Mouse (Mus musculus) MEL (cell line): Measurements from ENCODE around the gene Gm3646.

Experiments used
- CTCF ChIP-seq, 3 experiments: IDR thresholded peaks in 2 of 3; conservative IDR thresholded peaks in 1 of 3; 2 replicates each; pipeline ENCODE4 v1.5.1; 2011 to 2012; ENCODE audit warnings: low read length in 3 of 3, low read depth in 2 of 3, mild to moderate bottlenecking in 2 of 3, improper control_type of control experiment in 1 of 3, inconsistent platforms in 1 of 3, mixed read lengths in 1 of 3, moderate library complexity in 1 of 3; ENCODE audit not compliant: control insufficient read depth in 1 of 3, insufficient read depth in 1 of 3, poor library complexity in 1 of 3, severe bottlenecking in 1 of 3
- MAZ ChIP-seq: IDR thresholded peaks from 2 replicates; pipeline ENCODE4 v1.6.1; 2012; ENCODE audit warnings: low read depth, mild to moderate bottlenecking, inconsistent platforms, low read length, improper control_type of control experiment
- NELFE ChIP-seq: IDR thresholded peaks from 2 replicates; pipeline ENCODE4 v1.6.1; 2011; ENCODE audit warnings: low read depth, low read length, improper control_type of control experiment
- POLR2A ChIP-seq, 2 experiments: IDR thresholded peaks; 2 replicates each; pipeline ENCODE4 v1.6.1; 2011 to 2012; ENCODE audit warnings: low read length in 2 of 2, mild to moderate bottlenecking in 2 of 2, control low read depth in 1 of 2, improper control_type of control experiment in 1 of 2, low read depth in 1 of 2, moderate library complexity in 1 of 2; ENCODE audit not compliant: control insufficient read depth in 1 of 2, insufficient read depth in 1 of 2, poor library complexity in 1 of 2
- POLR2AphosphoS5 ChIP-seq: IDR thresholded peaks from 2 replicates; pipeline ENCODE4 v1.6.1; 2012; ENCODE audit warnings: low read depth, borderline replicate concordance, mild to moderate bottlenecking, inconsistent platforms, low read length, moderate library complexity, mixed read lengths
- TAL1 ChIP-seq: IDR thresholded peaks from 2 replicates; pipeline ENCODE4 v1.6.1; 2012; ENCODE audit warnings: mild to moderate bottlenecking, inconsistent platforms, low read length, moderate library complexity, mixed read lengths
- TBP ChIP-seq: IDR thresholded peaks from 2 replicates; pipeline ENCODE4 v1.8.0; 2011; ENCODE audit warnings: low read depth, low read length, improper control_type of control experiment
- TCF12 ChIP-seq: IDR thresholded peaks from 2 replicates; pipeline ENCODE4 v1.6.1; 2014; ENCODE audit warnings: low read depth, mild to moderate bottlenecking, inconsistent platforms, low read length, improper control_type of control experiment, moderate library complexity
- USF1 ChIP-seq: IDR thresholded peaks from 2 replicates; pipeline ENCODE4 v1.6.1; 2014; ENCODE audit warnings: low read depth, mild to moderate bottlenecking, inconsistent platforms, low read length, improper control_type of control experiment, moderate library complexity

GRCm38 (mm10) chr1:39843328-39843727 is 38.2 kb upstream of the Gm3646 start:
- TF ChIP-seq POLR2A (IDR thresholded peaks at IDR 0.05; ENCODE audit: control insufficient read depth in 1 of 2, insufficient read depth in 1 of 2, low read depth in 1 of 2, low read length in 2 of 2, poor library complexity in 1 of 2) (no peak), TCF12 (no peak), CTCF (IDR thresholded peaks at IDR 0.05 in 2 of 3, conservative IDR thresholded peaks at IDR 0.05 in 1 of 3; ENCODE audit: control insufficient read depth in 1 of 3, insufficient read depth in 1 of 3, low read depth in 2 of 3, low read length in 3 of 3, poor library complexity in 1 of 3, severe bottlenecking in 1 of 3) (no peak), USF1 (no peak), TAL1 (no peak), NELFE (no peak), TBP (no peak), POLR2AphosphoS5 (no peak), MAZ (no peak)
